Mouse (Mus musculus) CH12F3 (cell line): ENCODE data around the gene Psmd5.

Source experiments
- in situ Hi-C: fragments of 300-500 bp; cut with MboI; formaldehyde crosslinking; loops from 2 replicates; pipeline ENCODE4 v1.14.3; 2020; ENCODE audit warnings: low sequenced_read_pairs

The Psmd5 gene

DNA sequence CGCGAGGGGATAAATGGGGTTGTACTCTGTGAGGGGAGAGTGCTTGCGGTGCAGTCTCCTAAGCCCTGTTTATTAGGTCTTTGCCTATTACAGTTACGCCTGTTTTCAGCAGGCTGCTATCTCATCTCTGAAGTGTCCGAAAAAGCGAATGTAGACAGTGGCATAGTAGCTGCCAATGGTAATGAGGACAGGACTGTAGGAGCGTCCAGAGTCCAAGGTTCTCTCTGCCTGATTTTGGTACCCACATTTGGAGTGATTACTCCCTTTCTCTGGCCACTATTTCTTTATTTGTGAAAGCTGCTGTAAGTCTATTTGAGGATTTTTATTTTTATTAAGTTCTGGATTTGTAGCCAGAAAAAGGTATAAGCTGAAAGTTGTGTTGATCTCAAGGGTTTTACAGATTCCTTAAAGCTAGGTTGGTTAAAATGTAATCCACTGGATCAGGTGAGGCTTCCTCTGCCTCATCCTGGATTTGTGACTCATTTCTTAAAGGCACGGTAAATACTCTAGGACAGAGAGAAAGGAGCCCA lies at the start of gene Psmd5:
Gene Psmd5 (minus strand): TSS at position 153 of the 530 bp plus-strand sequence.
- in situ Hi-C loops, result no loop called here

DNA sequence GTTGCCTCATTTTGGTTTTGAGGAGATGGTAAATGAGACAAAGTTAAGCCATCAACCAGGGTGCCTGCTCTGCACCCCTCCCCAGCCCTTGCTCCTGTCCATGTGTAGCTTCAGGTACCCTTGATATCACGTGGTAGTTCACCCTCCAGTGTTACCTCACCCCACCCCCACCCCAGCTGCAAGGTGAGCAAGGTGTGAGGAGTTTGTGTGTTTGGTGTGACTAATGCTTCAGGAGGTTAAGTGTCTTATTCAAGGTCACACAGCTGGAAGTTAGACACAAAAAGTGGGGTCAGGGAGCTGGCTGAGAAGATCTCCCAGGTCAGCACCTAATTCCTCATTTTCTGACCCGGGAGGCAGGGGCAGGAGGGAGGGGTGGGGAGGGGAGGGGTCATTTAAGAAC lies 48.0 kb upstream of the Psmd5 start:
- in situ Hi-C loops, result no loop called here

DNA sequence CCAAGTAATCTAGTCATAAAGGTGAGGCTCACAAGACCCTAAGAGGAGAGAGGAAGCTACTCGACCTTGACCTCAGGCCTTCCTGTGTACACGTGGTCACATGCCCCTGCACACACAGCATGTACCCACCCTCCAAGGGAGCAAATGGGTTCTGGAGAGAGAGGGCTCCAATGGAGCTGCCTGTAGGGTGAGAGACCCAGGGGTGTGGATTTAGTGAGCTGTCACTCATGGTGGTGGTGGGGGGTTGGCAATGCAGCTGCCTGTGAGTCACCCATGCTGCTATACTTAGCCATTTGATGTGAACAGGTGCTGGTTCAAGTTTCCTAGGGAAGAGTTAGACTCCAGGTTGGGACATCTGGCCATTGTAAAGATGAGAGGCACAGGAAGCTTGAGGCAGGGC lies 45.4 kb upstream of the Psmd5 start:
- in situ Hi-C loops, result no loop called here

DNA sequence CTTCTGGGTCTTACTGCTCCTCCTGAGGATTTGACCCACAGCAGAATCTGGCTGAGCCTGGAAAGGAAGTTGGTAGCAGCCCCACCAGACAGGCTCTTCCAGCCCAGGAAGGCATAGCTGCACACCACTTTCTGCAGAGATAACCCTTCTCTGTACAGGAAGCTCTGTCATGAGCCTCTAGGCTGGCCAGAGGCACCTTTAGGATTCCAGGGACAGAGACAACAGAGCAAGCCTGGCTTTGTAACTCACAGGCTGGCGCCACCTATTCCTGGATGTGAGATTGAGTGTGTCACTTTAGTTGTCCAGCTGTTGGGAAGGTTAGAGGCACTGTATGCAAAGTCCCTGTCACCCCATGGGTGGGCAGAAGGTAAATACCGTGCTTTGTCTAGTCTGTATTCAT lies 40.3 kb upstream of the Psmd5 start:
- in situ Hi-C loops, result no loop called here

DNA sequence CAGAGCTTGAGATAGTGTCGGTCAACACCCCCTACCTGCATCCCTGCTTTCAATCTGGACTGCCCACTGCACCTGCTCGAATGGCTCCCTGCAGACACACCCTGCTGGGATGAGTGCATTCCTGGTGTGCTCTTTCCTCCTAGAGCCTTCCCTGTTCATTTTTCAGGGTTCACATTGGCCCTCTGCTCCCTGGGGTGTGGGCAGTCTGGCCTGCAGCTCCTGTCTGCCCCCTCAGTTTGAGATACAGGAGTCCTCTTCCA lies 40.0 kb upstream of the Psmd5 start:
- in situ Hi-C loops, result no loop called here

DNA sequence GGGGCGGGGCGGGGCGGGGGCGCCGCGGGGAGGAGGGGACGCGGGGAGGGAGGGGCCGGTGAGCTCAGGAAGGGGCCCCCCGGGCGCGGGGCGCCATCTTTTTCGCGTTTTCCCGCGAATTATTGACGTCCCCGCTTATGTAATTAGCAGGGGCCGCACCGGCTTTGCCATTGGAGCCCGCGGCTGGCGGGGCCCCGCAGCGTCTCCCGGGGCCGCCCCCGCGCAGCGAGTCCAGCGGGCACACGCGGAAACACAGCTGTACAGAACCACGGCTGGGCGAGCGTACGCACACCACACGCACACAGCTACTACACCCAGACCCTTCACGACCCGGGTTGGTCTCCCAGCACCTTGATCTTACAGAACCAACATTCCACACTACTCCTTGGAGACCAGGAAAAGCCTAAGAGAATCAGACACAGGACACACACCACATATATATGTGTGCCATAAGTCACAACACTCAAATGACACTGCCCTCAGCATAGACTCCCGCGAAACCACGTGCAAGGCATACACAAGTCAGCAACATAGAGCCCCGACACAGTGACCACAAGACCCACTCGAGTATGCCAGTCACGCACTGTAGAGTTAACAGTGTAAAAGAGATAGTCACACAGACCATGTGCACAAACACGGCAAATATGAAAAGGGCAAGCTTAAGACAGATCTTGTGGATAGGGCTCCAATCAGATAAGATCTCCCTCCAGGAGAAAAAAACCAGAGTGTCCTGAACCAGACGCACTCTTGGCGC lies 39.5 kb upstream of the Psmd5 start:
- in situ Hi-C loops, result no loop called here

DNA sequence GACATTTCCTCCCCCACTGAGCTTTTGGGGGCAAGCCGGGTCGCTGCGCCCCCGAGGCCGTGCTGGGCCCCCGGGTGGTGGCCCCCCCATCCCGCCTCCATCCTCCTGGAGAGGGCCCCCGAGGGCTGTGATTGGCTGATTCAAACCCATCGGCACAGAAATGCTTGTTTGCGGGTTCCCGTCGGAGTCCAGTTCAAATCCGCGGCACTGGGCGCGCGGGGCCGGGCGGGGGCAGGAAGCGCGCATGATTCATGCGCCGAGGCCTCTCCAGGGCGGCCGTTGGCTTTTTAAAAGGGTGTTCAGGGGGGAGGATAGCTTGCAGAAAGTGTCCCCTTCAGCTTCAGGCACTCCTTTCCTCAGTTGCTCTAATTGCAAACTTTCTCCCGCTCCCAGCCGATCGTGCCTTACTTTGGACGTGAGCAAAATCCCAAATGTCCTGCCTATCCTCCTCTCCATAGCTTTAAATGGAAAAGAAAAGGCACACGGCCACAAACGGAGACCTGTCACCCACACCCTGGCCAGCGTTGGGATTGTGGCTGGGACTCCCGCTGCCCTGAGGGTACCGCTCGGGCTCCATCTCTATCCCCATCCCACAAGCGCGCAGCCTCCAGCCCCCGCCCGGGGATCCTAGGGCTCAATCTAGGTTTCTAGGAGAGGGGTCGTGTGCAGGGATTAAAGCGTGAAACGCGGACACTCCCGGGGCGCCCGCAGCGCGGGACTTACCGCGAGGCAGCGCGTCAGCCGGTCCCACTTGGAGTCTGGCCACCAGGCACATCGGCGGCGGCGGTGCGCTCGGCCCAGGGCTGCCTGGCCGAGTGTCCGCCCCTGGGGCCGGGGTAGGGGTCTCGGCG lies 38.7 kb upstream of the Psmd5 start, which contains the start of gene Phf19:
Gene Phf19 (minus strand): TSS at position 809 of the 851 bp plus-strand sequence.
- in situ Hi-C loops, result no loop called here

DNA sequence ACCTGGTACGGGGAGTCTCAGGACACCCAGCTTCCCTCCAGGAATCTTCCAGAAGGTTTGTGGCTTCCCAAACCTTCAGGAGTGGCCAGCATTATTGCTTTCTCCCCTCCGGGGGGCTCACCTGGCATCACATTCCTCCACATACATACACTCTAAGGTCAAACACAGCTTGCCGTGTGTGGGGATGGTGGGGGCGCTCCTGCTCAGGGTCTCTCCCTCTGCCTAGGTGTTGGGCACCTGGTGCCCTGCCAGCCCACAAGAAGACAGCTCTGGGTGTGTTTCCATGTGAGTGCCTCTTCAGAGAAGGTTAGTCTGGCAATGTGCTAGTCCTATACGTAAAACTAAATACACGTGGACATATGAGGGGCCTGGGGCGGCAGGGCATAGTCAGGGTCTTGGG lies 37.8 kb upstream of the Psmd5 start:
- in situ Hi-C loops, result no loop called here

DNA sequence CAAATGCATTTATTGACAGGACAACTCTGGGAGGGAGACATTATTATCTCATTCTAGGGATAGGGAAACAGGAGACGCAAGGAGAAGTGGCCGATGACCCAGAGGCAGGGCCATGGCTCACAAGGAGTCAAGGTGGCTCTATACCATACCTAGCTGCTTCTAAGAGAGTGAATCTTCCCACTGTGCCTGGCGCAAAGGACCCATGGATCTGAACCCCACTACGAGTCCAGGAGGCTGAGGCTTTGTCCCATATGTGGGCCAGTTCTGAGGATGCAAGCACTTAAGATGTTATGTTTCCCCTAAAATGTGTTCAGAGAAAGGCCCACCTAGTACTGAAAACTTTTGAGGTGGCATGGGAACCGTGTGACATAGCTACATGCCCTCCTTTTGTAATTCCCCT lies 37.1 kb upstream of the Psmd5 start:
- in situ Hi-C loops, result no loop called here

DNA sequence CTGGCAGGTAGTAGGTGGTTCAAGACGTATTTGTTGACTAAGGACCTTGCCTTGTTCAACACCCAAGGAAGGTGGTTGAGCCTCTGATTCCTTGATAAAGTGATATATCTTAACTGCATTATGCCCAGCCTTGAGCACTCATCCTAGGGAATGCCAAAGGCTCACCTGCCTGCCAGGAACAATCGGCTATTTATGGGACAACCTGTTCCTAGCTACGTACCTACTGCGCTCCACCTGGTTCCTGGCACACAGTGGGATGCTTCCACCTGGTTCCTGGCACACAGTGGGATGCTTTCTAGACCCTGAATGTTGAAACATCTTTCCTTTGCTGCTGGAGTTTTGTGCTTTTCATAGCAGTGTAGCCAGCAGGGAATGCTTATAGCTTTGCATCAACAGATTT lies 35.0 kb upstream of the Psmd5 start:
- in situ Hi-C loops, result no loop called here

DNA sequence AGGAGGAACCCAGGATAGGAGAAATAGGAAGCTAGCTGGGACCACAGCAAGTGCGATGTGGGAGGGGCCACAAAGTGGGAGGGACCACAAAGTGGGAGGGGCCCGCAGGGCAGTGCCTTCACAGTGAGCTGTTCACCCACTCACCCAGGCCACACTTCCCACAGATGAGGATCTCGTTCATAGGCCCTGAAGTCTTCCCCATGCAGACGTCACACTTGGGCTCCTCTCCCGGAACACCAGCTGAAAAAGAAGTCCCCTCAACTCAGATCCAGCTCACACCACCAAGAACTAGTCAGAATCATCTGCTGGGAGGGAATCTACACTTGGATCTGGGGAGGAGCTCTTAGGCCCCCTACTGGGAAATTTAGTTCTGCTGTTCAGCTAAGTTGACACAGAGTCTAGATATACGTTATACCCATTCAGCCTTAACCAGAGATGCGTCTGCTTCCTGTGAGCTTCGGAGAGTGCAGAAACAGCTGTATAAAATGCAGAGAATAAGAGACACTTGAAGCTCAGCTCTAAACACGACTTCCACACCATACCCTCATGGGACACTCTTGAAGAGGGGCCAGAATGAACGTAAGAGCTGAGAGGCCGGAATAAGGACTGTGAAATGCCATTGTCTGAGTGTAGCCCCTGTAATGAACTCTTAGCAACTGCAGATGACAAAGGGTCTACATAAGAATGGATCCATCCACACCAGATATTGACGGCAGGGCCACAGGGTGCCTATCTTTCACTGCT lies 32.3 kb upstream of the Psmd5 start:
- in situ Hi-C loops, result no loop called here

DNA sequence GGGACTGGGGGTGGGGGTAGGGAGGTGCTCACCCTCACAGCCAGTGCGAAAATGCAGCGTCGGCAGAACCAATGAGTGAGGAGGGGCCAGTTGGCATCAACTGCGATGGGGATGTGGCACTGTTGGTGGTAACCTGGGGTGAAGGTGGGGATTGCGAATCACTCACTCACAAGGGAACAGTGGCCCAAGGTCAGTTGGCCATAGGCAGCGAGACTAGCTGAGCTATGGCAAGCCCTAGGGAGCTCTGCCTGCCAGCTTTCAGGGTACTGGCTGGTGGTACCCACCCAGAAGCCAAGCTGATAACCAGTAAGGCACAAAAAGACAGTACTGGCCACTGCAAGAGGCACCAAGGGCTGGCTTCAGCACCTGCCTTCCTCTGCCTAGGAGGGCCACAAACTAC lies 31.7 kb upstream of the Psmd5 start:
- in situ Hi-C loops, result no loop called here

DNA sequence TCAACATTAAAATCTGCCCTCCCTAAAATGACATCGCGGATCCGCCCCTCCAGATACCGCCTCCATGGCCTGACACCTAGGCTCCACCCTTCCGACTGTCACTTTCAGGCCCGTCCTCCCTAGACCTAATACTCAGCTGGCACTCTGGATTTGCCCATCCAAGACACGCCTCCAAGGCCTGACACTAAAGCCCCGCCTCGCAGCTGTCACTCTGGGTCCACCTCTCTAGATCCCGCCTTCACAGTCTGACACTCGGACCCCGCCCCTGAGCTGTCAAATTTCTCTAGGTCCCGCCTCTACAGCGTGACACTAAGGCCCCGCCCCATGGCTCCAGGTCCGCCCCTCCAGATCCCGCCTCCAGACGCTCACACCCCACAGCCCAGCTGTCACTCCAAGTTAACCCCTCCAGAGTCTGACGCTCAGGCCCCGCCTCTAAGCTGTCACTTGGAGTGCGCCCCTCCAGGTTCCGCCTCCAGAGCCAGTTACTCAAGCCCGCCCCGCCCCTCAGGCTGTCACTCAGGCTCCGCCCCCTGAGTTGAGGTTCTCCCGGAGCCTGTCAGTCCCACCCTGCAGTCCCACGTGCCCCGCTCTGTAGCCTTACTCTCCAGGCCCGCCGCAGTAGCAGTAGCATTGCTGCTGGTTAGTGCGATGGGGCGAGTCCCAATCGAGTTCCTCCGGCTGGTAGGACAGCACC lies 30.2 kb upstream of the Psmd5 start:
- in situ Hi-C loops, result no loop called here

DNA sequence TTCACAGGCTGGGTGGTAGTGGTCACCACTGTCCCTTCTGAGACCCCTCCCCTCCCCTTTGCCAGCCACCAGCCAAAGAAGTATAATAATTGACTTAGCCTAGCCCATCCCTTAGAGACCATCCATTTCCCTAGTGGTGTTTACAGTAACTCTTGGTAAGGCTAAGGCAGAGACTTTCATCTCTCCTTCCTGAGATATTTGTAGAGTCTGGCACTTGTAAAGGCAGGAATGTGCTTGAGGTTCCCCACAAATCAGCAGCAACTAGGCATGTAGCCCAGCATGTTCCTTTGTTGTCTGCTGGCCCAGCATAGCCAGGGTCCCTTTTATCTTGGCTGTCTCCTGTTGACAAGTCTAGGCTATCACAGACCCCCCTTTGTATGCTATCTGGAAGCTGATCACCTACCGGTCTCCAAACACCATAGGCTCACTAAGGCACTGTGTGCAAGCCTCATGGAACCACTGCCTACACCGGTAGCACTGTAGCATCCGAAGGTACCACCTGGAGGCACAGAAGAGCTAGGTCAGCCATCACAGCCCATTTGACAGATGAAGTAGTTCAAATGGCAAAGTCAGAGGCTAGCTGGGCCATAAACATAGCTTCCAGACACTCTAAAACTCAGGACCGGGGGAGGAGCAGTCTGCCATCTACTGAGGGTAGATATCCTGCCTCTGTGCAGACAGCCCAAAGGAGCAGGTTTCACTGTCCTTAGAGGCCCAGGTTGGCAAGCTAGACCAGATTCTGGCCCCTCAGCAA lies 29.1 kb upstream of the Psmd5 start:
- in situ Hi-C loops, result no loop called here

DNA sequence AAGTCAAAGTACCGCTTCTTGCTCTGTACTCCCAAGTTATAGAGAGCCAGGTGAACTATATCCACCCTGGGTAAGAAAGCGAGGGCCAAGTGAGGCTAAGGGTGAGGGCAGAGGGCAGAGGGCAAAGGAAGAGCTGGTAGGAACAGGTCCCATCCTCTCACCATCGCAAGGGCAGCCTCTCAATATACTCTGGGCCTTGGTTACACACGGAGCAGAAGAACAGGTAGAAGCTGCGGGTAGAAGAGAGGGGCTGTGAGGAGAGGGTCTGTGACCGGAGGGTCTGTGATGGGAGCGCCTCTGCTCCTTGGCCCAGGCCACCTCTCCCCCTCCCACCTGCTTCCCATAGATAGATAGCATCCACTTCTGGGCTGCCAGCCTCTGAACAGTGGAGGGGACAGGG lies 28.4 kb upstream of the Psmd5 start:
- in situ Hi-C loops, result no loop called here

DNA sequence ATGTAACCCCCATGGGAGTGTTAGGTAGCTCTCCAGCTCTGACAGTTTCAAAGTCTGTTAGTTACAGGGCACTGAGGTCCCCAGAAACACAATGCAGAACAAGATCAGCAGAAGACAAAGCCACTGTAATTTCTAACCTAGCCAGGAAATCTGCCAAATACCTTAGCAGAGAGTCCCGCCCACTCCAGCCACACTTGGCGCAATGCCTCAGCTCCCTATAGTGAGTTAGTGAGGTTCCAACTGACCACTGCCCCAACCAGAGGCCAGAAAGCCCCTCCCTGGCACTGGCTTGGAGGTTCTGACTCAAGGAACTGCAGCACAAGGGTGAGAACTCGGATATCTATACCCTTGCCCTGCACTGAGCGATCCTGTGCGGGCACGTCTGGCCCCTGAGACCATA lies 28.0 kb upstream of the Psmd5 start:
- in situ Hi-C loops, result no loop called here

DNA sequence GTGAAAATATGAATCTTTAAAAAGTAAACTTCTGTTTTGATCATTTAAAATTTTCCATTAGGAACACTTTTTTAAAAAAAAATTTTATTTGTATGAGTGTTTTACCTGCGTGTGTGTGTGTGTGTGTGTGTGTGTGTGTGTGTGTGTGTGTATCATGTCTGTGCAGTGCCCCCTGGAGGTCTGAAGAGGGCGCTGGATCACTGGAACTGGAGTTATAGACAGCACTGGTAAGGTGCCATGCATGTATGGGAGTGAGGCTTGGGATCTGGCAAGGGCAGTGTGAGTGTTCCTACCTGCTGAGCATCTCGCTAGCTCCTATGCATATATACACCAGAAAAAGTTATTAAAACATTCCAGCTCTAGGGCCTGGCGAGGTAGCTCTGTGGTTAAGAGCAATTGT lies 27.0 kb upstream of the Psmd5 start:
- in situ Hi-C loops, result no loop called here

DNA sequence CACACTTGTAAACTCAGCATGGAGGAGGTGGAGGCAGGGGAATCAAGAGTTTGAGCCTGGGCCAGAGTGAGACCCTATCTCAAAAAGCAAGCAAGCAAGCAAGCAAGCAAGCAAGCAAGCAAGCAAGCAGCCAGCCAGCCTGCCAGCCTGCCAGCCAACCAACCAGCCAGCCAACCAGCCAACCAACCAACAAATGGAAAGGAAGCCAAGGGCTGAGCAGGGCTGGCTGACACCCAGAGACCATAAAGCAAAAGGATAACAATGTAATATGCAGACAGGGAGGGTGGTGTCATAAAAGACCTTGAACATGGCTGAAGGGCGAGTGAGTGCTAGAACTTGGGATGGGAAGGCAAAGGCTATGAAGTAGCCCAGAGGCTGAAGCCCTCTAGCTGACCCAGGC lies 25.6 kb upstream of the Psmd5 start:
- in situ Hi-C loops, result no loop called here

DNA sequence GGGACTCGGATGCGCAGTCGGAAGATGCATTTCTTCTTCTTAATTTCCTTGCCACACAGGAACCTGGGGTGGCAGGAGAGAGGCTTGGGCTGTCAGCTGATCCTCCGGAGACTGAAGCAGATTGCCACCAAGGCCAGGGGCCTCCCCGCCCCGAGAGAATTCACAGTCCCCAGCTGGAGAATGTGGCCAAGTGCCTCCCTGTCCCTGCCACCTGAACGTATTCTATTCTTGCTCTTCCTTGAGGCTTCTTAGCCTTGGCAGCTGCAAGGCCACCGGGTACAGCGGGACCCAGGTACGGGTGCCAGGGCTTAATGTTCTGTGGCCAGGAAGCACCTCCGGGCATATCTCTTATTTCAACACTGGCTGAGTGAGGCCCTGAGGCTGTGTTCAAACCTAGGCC lies 24.9 kb upstream of the Psmd5 start:
- in situ Hi-C loops, result no loop called here

DNA sequence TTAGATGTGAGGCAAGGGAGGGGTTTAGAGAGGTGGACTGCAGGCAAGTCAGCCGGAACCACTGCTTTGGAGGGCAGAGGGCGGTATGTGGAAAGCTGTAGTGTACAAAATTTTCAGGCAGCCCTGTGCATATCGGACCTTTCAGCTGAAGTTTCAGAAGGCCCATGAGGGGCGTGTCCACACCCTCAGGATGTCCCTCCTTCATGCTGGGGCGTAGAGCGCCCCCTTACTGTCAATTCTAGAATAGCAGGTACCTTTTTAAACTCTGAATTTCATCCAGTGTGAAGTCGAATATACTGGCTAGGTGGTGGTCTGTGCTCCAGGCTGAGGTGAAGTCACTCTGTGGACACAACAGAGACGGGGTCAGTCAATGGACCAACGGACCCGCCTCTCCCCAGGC lies 23.1 kb upstream of the Psmd5 start:
- in situ Hi-C loops, result no loop called here
